Mouse (Mus musculus): Measurements from ENCODE around the gene Hs2st1. TPM values are rescaled to one million over a fixed set of nuclear protein-coding genes. Genes with fewer than 3 reads are reported as not detected.

The Hs2st1 gene
- total and polyA plus RNA-seq, 2 experiments from 2014 or later, result 14.1 to 57.7 TPM

DNA sequence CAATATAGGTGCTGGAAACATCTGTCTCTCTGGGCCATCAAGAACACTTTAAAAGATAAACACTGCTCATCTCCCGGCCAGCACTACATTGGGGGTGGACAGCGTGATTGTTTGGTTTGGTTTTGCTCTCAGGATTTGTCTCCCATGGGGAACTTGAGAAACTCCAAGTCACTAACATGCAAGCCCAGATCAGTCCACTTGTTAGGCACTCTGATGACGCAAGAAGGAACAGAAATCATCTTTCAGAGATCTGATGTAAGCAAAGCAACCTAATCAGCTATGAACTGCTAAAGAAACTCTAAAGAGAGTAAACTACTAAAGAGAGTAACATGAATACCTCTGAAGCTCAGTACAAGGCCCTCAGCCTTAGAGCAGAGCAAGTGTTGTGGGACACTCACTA is 33.6 kb upstream of the Hs2st1 start:
- WGBS, result 86% methylated on average over 3 of the region's 3 CpGs
- H3K9ac ChIP-seq, result no peak overlapping the region
- no peaks in the 10 kb centered on the region for H3K4me1 ChIP-seq (ENCODE audit: insufficient read depth)
- DNase-seq, result no peak
- no peaks in the 10 kb centered on the region for H3K9me3 ChIP-seq (ENCODE audit: low read length)
- H3K36me3 ChIP-seq (ENCODE audit: insufficient read depth), result no peaks in the 10 kb centered on the region
- no peak overlapping the region for H3K27ac ChIP-seq (ENCODE audit: low read depth, low read length)
- no peak overlapping the region for H3K4me3 ChIP-seq (ENCODE audit: low read depth, low read length)
- no peak for ATAC-seq
- no peak for TF ChIP-seq CTCF (IDR thresholded peaks at IDR 0.05; ENCODE audit: low read depth)
- no peak overlapping the region for H3K4me2 ChIP-seq (ENCODE audit: low read depth)
- no peaks in the 10 kb centered on the region for H3K27me3 ChIP-seq (ENCODE audit: insufficient read depth, low read length)

DNA sequence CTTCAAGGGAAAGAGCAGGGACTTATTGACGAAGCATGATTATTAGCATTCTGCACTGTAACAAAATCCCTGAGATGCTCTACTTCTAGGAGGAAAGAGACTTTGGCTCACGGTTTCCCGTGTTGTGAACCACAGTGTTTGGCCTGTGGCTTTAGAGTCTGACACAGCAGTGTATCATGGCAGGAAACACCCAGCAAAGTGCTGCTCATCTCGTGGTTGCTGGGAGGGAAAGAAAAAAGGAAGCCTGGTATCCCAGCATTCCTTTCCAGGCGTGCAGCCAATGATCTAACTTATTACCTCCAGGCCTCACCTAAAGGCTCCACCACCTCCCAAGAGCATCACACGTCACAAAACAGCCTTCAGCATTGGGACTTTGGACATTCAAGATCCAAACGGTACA is 32.8 kb upstream of the Hs2st1 start:
- no peaks in the 10 kb centered on the region for H3K36me3 ChIP-seq (ENCODE audit: insufficient read depth)
- TF ChIP-seq CTCF (IDR thresholded peaks at IDR 0.05; ENCODE audit: low read depth), result no peak
- H3K9me3 ChIP-seq (ENCODE audit: low read length), result no peaks in the 10 kb centered on the region
- no peak overlapping the region for H3K9ac ChIP-seq
- DNase-seq (no peak), ATAC-seq (no peak)
- H3K27me3 ChIP-seq (ENCODE audit: insufficient read depth, low read length), result no peaks in the 10 kb centered on the region
- H3K4me1 ChIP-seq (ENCODE audit: insufficient read depth), result no peaks in the 10 kb centered on the region
- WGBS, result 83% methylated on average over 7 of the region's 7 CpGs
- no peak overlapping the region for H3K4me2 ChIP-seq (ENCODE audit: low read depth)
- no peak overlapping the region for H3K4me3 ChIP-seq (ENCODE audit: low read depth, low read length)
- H3K27ac ChIP-seq (ENCODE audit: low read depth, low read length), result no peak overlapping the region

DNA sequence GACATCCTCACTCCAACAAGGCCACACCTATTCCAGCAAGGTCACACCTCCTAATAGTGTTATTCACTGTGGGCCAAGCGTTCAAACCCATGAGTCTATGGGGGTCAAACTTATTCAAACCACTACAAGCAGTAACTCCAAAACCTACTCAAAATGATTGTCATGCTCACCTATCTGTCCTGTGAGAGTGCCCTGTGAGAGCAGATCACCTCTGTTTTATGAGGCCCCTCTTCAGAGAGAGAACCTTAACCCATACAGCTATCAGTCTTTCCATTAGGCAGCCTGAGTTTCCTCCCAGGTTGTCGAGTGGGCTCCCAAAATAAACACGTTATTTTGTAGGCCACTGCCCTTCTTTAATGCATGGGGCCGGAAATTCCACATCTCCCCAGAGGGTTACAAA is 32.4 kb upstream of the Hs2st1 start:
- no peak overlapping the region for H3K4me2 ChIP-seq (ENCODE audit: low read depth)
- no peaks in the 10 kb centered on the region for H3K4me1 ChIP-seq (ENCODE audit: insufficient read depth)
- WGBS, result 83% methylated on average over 4 of the region's 4 CpGs
- ATAC-seq (no peak), DNase-seq (no peak)
- no peaks in the 10 kb centered on the region for H3K9me3 ChIP-seq (ENCODE audit: low read length)
- H3K9ac ChIP-seq, result no peak overlapping the region
- H3K27ac ChIP-seq (ENCODE audit: low read depth, low read length), result no peak overlapping the region
- H3K27me3 ChIP-seq (ENCODE audit: insufficient read depth, low read length), result no peaks in the 10 kb centered on the region
- TF ChIP-seq CTCF (IDR thresholded peaks at IDR 0.05; ENCODE audit: low read depth), result no peak
- no peak overlapping the region for H3K4me3 ChIP-seq (ENCODE audit: low read depth, low read length)
- H3K36me3 ChIP-seq (ENCODE audit: insufficient read depth), result no peaks in the 10 kb centered on the region

DNA sequence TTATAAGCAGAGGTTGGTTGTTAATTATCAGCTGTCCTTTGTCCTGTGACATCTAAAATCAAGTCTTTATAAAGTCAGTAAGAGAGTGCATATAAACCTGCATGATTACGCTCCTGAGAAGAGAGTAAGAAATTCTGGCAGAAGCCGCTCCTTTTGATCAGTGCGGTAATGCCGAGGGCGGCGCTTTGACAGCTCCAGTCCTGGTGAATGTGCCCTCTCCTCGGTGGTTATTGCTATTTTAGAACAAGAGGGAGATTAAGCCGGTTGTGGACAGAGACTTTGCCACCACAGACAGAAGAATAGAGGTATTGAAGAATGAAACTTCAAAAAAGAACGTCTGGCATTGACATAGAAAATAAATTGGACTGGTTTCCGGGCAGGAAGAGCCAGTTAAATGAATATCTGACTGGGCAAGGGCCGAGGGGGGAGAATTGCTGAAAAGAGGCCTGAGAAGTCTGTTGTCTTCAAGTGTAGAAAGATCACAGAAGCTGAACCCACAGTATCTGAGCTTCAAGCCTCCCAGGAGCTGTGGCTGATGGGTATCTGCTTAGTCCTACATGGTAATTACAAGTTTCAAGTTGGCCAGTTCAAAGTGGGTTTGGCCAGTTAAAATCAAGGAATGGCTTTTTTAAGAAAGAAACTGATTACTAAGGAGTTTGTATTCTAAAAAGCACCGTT is 27.9 kb upstream of the Hs2st1 start:
- Histone ChIP-seq H3K4me1 (ENCODE audit: insufficient read depth) (no peaks in the 10 kb centered on the region), H3K27me3 (ENCODE audit: insufficient read depth, low read length) (no peaks in the 10 kb centered on the region), H3K4me3 (ENCODE audit: low read depth, low read length) (no peak overlapping the region), H3K36me3 (ENCODE audit: insufficient read depth) (no peaks in the 10 kb centered on the region), H3K9ac (no peak overlapping the region), H3K27ac (ENCODE audit: low read depth, low read length) (no peak overlapping the region), H3K9me3 (ENCODE audit: low read length) (no peaks in the 10 kb centered on the region), H3K4me2 (ENCODE audit: low read depth) (no peak overlapping the region)
- ATAC-seq (peak; percentile 53), DNase-seq (no peak)
- WGBS, result 12% methylated on average over 12 of the region's 12 CpGs
- no peak for TF ChIP-seq CTCF (IDR thresholded peaks at IDR 0.05; ENCODE audit: low read depth)

DNA sequence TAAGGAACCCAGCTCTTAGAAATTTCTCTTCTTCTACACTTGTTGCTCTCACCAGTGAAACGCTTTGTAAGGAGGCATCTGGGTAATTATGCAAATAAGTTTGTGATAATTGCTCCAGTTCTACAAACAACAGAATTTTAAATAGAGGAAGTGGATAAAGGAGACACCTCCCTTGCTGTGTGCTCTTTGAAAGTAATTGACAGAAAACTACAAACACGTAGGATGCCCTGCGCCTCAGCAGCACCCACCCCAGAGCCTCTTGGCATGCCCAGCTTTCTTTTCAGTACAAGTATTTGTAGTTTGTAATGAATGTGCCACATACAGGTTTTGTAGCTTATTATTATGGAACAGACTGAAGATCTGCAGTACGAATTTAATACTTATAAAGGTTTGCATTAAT is 27.1 kb upstream of the Hs2st1 start:
- peak; percentile 66 for ATAC-seq
- no peak for TF ChIP-seq CTCF (IDR thresholded peaks at IDR 0.05; ENCODE audit: low read depth)
- no peaks in the 10 kb centered on the region for H3K27me3 ChIP-seq (ENCODE audit: insufficient read depth, low read length)
- H3K4me1 ChIP-seq (ENCODE audit: insufficient read depth), result no peaks in the 10 kb centered on the region
- H3K9me3 ChIP-seq (ENCODE audit: low read length), result no peaks in the 10 kb centered on the region
- peaks cover under 1% of the 10 kb centered on the region; the same call in 1 of the 2 replicates for H3K36me3 ChIP-seq (ENCODE audit: insufficient read depth)
- no peak overlapping the region for H3K9ac ChIP-seq
- no peak for DNase-seq
- H3K4me3 ChIP-seq (ENCODE audit: low read depth, low read length), result no peak overlapping the region
- H3K27ac ChIP-seq (ENCODE audit: low read depth, low read length), result no peak overlapping the region
- H3K4me2 ChIP-seq (ENCODE audit: low read depth), result no peak overlapping the region
- 14% methylated on average over 4 of the region's 4 CpGs for WGBS

DNA sequence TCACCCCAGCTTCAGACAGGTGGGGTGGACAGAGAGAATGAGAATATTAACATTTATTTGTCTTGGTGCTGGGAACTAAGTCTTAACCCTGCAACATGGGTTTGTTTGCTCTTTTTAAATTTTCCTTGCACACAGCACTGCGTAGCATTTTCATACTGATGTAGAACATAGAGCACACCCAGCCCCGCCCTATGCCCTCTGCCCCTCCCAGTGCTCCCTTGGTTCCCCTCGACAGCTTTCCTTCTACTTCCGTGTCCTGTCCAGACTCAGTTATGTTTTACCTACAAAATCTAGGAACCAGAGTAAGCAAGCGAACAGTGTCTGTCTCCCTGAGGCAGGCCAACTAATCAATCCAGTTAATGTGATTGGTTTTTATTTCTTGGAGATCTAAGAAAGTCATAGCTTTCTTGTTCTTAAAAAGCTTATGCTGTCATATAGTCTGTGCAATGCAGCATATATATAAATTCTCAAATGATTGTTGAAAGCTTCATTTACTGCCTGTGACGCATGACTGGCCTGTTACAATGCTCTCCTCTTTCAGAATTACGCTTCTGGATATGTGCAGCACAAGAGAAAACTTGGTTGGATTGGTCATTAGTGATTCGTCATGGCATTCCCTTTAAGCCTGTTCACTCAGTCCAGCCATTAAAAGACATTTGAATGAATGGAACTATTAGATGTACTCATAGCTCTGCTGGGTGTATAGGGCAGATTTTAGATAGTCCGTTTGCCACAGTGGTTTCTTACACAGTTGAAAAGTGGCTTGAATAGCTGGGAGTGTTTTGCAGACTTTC is 23.2 kb upstream of the Hs2st1 start:
- no peak overlapping the region for H3K9ac ChIP-seq
- 53% methylated on average over 9 of the region's 9 CpGs for WGBS
- no peak overlapping the region for H3K27ac ChIP-seq (ENCODE audit: low read depth, low read length)
- H3K4me3 ChIP-seq (ENCODE audit: low read depth, low read length), result no peak overlapping the region
- TF ChIP-seq CTCF (IDR thresholded peaks at IDR 0.05; ENCODE audit: low read depth), result no peak
- H3K27me3 ChIP-seq (ENCODE audit: insufficient read depth, low read length), result no peaks in the 10 kb centered on the region
- H3K9me3 ChIP-seq (ENCODE audit: low read length), result no peaks in the 10 kb centered on the region
- ATAC-seq, result no peak
- DNase-seq, result no peak
- no peaks in the 10 kb centered on the region for H3K4me1 ChIP-seq (ENCODE audit: insufficient read depth)
- peaks cover 12% of the 10 kb centered on the region for H3K36me3 ChIP-seq (ENCODE audit: insufficient read depth)
- no peak overlapping the region for H3K4me2 ChIP-seq (ENCODE audit: low read depth)

DNA sequence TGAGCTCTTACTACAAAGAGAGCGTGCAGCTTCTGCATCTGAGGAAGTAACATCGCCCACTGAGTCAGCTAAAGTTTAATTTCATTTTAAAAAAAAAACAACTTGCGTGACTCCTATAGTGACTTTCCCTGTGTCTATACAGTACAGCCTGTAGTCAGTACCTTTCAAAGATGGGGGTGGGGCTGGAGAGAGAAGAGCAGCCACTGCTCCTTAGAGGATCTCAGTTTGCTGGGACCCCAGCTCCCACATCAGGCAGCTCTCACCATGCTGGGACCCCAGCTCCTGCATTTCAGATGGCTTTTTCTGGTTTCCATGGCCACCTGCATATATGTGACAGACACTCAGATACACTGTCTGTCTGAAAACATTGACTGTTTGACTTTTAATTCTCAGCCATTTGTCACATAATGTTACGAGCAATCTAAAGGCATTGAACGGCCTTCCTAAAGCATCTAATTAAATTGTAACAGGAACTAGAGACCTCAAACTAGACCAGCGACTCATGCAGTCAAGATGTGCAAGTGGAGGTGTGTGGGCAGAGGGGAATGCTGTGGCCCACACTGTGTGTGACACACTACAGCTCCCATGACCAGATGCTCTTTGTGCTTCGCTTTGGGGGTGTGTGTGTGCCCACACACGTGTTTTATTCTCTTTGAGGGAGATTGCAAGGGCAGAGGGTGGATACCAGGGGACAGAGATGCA is 19.4 kb upstream of the Hs2st1 start:
- Histone ChIP-seq H3K36me3 (ENCODE audit: insufficient read depth) (peaks cover 18% of the 10 kb centered on the region), H3K9ac (no peak overlapping the region), H3K4me3 (ENCODE audit: low read depth, low read length) (no peak overlapping the region), H3K9me3 (ENCODE audit: low read length) (no peaks in the 10 kb centered on the region), H3K4me2 (ENCODE audit: low read depth) (no peak overlapping the region), H3K4me1 (ENCODE audit: insufficient read depth) (no peaks in the 10 kb centered on the region), H3K27ac (ENCODE audit: low read depth, low read length) (no peak overlapping the region), H3K27me3 (ENCODE audit: insufficient read depth, low read length) (no peaks in the 10 kb centered on the region)
- ATAC-seq (no peak), DNase-seq (no peak)
- TF ChIP-seq CTCF (IDR thresholded peaks at IDR 0.05; ENCODE audit: low read depth), result no peak
- WGBS, result 84% methylated on average over 8 of the region's 8 CpGs
